Mouse (Mus musculus) natural killer cell, adult 2 months (primary cell): Measurements from ENCODE around the gene Sec14l4.

Experiments
- DNase-seq, 2 experiments: peaks; one replicate each; pipeline ENCODE4 v3.0.0; 2022; ENCODE audit warnings: low spot score in 2 of 2

The Sec14l4 gene

GRCm38 (mm10) chr11:4027561-4028334 lies 3.5 kb upstream of the Sec14l4 start:
- DNase-seq = no peak

GRCm38 (mm10) chr11:4029343-4029742 lies 1.9 kb upstream of the Sec14l4 start:
- no peak for DNase-seq

GRCm38 (mm10) chr11:4031961-4032360 lies 699 bp downstream of the Sec14l4 start:
- no peak for DNase-seq

GRCm38 (mm10) chr11:4033471-4033870 lies 2.2 kb downstream of the Sec14l4 start:
- DNase-seq = no peak

- DNase-seq = no peak
These were observed 2.9 kb downstream of the Sec14l4 start for GRCm38 (mm10) chr11:4034169-4034568.

GRCm38 (mm10) chr11:4035116-4035892 lies 4.0 kb downstream of the Sec14l4 start:
- DNase-seq = no peak

- no peak for DNase-seq
These were observed 4.7 kb downstream of the Sec14l4 start for GRCm38 (mm10) chr11:4035916-4036315.

- no peak for DNase-seq
These were observed 5.3 kb downstream of the Sec14l4 start for GRCm38 (mm10) chr11:4036365-4037084.

- no peak for DNase-seq
These were observed 8.7 kb downstream of the Sec14l4 start for GRCm38 (mm10) chr11:4039951-4040350.

- no peak for DNase-seq
These were observed 9.9 kb downstream of the Sec14l4 start for GRCm38 (mm10) chr11:4041123-4041625.

- DNase-seq = no peak
These were observed 11.8 kb downstream of the Sec14l4 start for GRCm38 (mm10) chr11:4043081-4043480.

GRCm38 (mm10) chr11:4046526-4046925 lies 15.3 kb downstream of the Sec14l4 start:
- DNase-seq = no peak

- no peak for DNase-seq
These were observed 16.5 kb downstream of the Sec14l4 start for GRCm38 (mm10) chr11:4047766-4048165.

- no peak for DNase-seq
These were observed 17.2 kb downstream of the Sec14l4 start for GRCm38 (mm10) chr11:4048438-4048837.

GRCm38 (mm10) chr11:4053586-4053985 lies 22.3 kb downstream of the Sec14l4 start:
- DNase-seq = peak; percentile 34 to 55

- DNase-seq = no peak
These were observed 29.8 kb downstream of the Sec14l4 start for GRCm38 (mm10) chr11:4060866-4061575.

- DNase-seq = no peak
These were observed 31.3 kb downstream of the Sec14l4 start for GRCm38 (mm10) chr11:4062523-4062922.

- DNase-seq = no peak
These were observed 31.7 kb downstream of the Sec14l4 start for GRCm38 (mm10) chr11:4062981-4063380.

GRCm38 (mm10) chr11:4064627-4065122 lies 33.4 kb downstream of the Sec14l4 start, which contains the start of gene Sec14l3:
Sec14l3 (plus strand) TSS chr11:4064841.
- DNase-seq = no peak

- DNase-seq = no peak
These were observed 38.4 kb downstream of the Sec14l4 start for GRCm38 (mm10) chr11:4069664-4070063.

GRCm38 (mm10) chr11:4076633-4077032 lies 45.4 kb downstream of the Sec14l4 start:
- DNase-seq = no peak
